ENCODE assay signal across 31 mouse cellular contexts in genomic region chr9:82407177-82407576, GRCm38 (mm10).
"Had no signal": no experiment of that assay in that cellular context is flagged by ENCODE, and none has a peak within 500 bp of the region (broad histone marks: within the 10 kb centered on the region; RNA-seq: fewer than 3 reads in every experiment).

No protein-coding gene starts in this region.

- H3K27me3 ChIP-seq: limb, embryonic 12.5 days; limb, embryonic 13.5 days; limb, embryonic 15.5 days; liver, embryonic 12.5 days; liver, embryonic 13.5 days; liver, embryonic 15.5 days; lung, embryonic 15.5 days; megakaryocyte, embryonic 14.5 days; midbrain, embryonic 12.5 days; midbrain, embryonic 15.5 days; neural tube, embryonic 12.5 days had no signal

- H3K9me3 ChIP-seq: limb, embryonic 10.5 days; limb, embryonic 12.5 days; limb, embryonic 13.5 days; limb, embryonic 15.5 days; liver, embryonic 12.5 days; liver, embryonic 13.5 days; liver, embryonic 15.5 days; lung, embryonic 15.5 days; megakaryocyte, embryonic 14.5 days; midbrain, embryonic 10.5 days; midbrain, embryonic 12.5 days; midbrain, embryonic 15.5 days; neural tube, embryonic 12.5 days had no signal

- H3K27ac ChIP-seq: left cerebral cortex, adult 2 months; limb, embryonic 10.5 days; limb, embryonic 12.5 days; limb, embryonic 13.5 days; limb, embryonic 15.5 days; liver, embryonic 12.5 days; liver, embryonic 13.5 days; liver, embryonic 14.5 days; liver, embryonic 15.5 days; lung, embryonic 15.5 days; macrophage; midbrain, embryonic 10.5 days; midbrain, embryonic 12.5 days; midbrain, embryonic 15.5 days; neural tube, embryonic 12.5 days had no signal

- H3K4me1 ChIP-seq: limb, embryonic 10.5 days; limb, embryonic 12.5 days; limb, embryonic 13.5 days; limb, embryonic 15.5 days; liver, embryonic 12.5 days; liver, embryonic 13.5 days; liver, embryonic 15.5 days; lung, embryonic 15.5 days; megakaryocyte, embryonic 14.5 days; midbrain, embryonic 10.5 days; midbrain, embryonic 12.5 days; midbrain, embryonic 15.5 days; neural tube, embryonic 12.5 days had no signal

- H3K36me3 ChIP-seq: limb, embryonic 10.5 days; limb, embryonic 12.5 days; limb, embryonic 13.5 days; limb, embryonic 15.5 days; liver, embryonic 12.5 days; liver, embryonic 13.5 days; liver, embryonic 15.5 days; lung, embryonic 15.5 days; midbrain, embryonic 10.5 days; midbrain, embryonic 12.5 days; midbrain, embryonic 15.5 days; neural tube, embryonic 12.5 days had no signal

- H3K4me3 ChIP-seq: left cerebral cortex, adult 2 months; limb, embryonic 10.5 days; limb, embryonic 12.5 days; limb, embryonic 13.5 days; limb, embryonic 15.5 days; liver, embryonic 12.5 days; liver, embryonic 13.5 days; liver, embryonic 15.5 days; lung, embryonic 15.5 days; megakaryocyte, embryonic 14.5 days; midbrain, embryonic 10.5 days; midbrain, embryonic 12.5 days; midbrain, embryonic 15.5 days; myocyte; neural tube, embryonic 12.5 days had no signal

- ATAC-seq: liver, embryonic 12.5 days; liver, postnatal 0 days; lung, postnatal 0 days; midbrain, embryonic 15.5 days had no signal

- DNase-seq: left cerebral cortex, postnatal 4 days; liver; liver, embryonic 13.5 days; liver, postnatal 0 days; lung, adult 18-20 months; lung, adult 2 months; lung, embryonic 14.5 days; lung, postnatal 10 days; lung, postnatal 14 days; lung, postnatal 36 days; lung, postnatal 4 days; midbrain, embryonic 14.5 days had no signal

- H3K4me2 ChIP-seq: limb, embryonic 12.5 days; limb, embryonic 13.5 days; limb, embryonic 15.5 days; liver, embryonic 11.5 days; liver, embryonic 12.5 days; liver, embryonic 13.5 days; liver, embryonic 15.5 days; lung, embryonic 14.5 days; lung, embryonic 15.5 days; midbrain, embryonic 11.5 days; midbrain, embryonic 12.5 days; midbrain, embryonic 15.5 days; neural tube, embryonic 12.5 days had no signal

- H3K9ac ChIP-seq: limb, embryonic 12.5 days; limb, embryonic 13.5 days; limb, embryonic 15.5 days; liver, embryonic 12.5 days; liver, embryonic 13.5 days; liver, embryonic 14.5 days; liver, embryonic 15.5 days; liver, postnatal 0 days; lung, embryonic 14.5 days; lung, embryonic 15.5 days; midbrain, embryonic 12.5 days; midbrain, embryonic 15.5 days; neural tube, embryonic 12.5 days had no signal
